Mouse (Mus musculus) stomach, embryonic 15.5 days (tissue): ENCODE measurements around the gene Shmt2. TPM values are rescaled to one million over a fixed set of nuclear protein-coding genes. Genes with fewer than 3 reads are reported as not detected.

Experiments used
- ATAC-seq: fragments of 200-750 bp; cut with Nextera tagmentation; 2 replicates; pipeline ENCODE4 v1.8.0; 2017; ENCODE audit warnings: low read depth, moderate number of reproducible peaks, moderate TSS enrichment; ENCODE audit not compliant: insufficient read depth, low FRiP score
- H3K27ac ChIP-seq: fragments of 300-500 bp; sonication (generic); 2 replicates; pipeline ENCODE4 v1.5.1; 2015; ENCODE audit warnings: mild to moderate bottlenecking, inconsistent platforms
- H3K27me3 ChIP-seq: fragments of 300-500 bp; sonication (generic); replicated peaks from 2 replicates; pipeline ENCODE4 v1.6.1; 2015; ENCODE audit warnings: inconsistent platforms
- H3K36me3 ChIP-seq: fragments of 300-500 bp; sonication (generic); 2 replicates; pipeline ENCODE4 v1.6.1; 2015; ENCODE audit warnings: inconsistent platforms
- H3K4me1 ChIP-seq: fragments of 300-500 bp; sonication (generic); 2 replicates; pipeline ENCODE4 v1.6.1; 2015; ENCODE audit warnings: inconsistent platforms
- H3K4me2 ChIP-seq: fragments of 300-500 bp; sonication (generic); 2 replicates; pipeline ENCODE4 v1.6.1; 2015; ENCODE audit warnings: mild to moderate bottlenecking, inconsistent platforms
- H3K4me3 ChIP-seq: fragments of 300-500 bp; sonication (generic); replicated peaks from 2 replicates; pipeline ENCODE4 v1.5.1; 2015; ENCODE audit warnings: inconsistent platforms
- H3K9ac ChIP-seq: fragments of 300-500 bp; sonication (generic); 2 replicates; pipeline ENCODE4 v1.6.1; 2015; ENCODE audit warnings: inconsistent platforms
- H3K9me3 ChIP-seq: fragments of 300-500 bp; sonication (generic); 2 replicates; pipeline ENCODE4 v1.6.1; 2016; ENCODE audit warnings: inconsistent platforms
- WGBS: fragments of 180-500 bp; shearing (Covaris S2); methylation state at CpG from one replicate; pipeline ENCODE4 v1.1.7; 2015; 5-methylcytosine and 5-hydroxymethylcytosine counted together
- polyA plus RNA-seq: library from polyadenylated mRNA; unstranded; fragments of >200 nt; fragmentation: Nextera tagmentation; extraction: Ambion mirVana; gene quantifications from 2 replicates; pipeline ENCODE4 v1.2.1, GENCODE M21; 2015

Shmt2 gene
- polyA plus RNA-seq = 142 and 144 TPM in 2 replicates

DNA sequence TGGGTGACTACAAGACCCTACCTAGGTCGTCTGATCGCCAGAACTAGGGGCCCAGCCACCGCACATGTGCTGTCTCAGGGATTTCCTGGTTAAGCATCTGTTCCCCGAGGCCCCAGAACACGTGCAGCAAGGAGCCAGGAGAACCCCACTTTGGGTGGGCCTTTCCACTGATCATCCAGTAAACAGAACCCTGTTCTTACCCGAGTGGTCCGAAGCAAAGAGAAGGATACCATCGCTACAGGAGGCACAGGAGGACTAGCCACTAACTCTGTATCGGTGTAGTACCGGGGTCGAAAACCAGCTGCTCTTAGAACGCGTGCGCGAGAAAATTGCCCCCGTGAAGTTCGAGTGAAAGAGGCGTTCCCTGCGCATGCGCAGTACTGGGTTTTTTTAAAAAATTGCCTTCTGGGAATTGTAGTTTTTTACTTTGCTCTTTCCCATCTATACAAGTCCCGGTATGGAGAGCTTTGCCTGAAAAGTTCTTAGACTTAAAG, at the start of gene Shmt2:
Gene Shmt2, minus strand, starts transcription at position 357 of the 494 bp plus-strand sequence.
- ATAC-seq = peak; percentile 54; the same call in 1 of the 2 replicates
- peaks cover 33% of the 10 kb centered on the region for H3K27me3 ChIP-seq
- H3K27ac ChIP-seq = 0 out of 2 replicates have a peak within 1 kb of the TSS, but pooled peaks have one; percentile 9
- WGBS = under 1% methylated on average over 21 of the region's 21 CpGs
- H3K9ac ChIP-seq = peak within 1 kb of the TSS; percentile 49; the same call in 1 of the 2 replicates
- peak within 1 kb of the TSS; percentile 64 for H3K4me3 ChIP-seq
- peaks cover 51% of the 10 kb centered on the region for H3K4me1 ChIP-seq
- H3K9me3 ChIP-seq = no peaks in the 10 kb centered on the region
- H3K4me2 ChIP-seq = peak within 1 kb of the TSS; percentile 88
- peaks cover 26% of the 10 kb centered on the region for H3K36me3 ChIP-seq

DNA sequence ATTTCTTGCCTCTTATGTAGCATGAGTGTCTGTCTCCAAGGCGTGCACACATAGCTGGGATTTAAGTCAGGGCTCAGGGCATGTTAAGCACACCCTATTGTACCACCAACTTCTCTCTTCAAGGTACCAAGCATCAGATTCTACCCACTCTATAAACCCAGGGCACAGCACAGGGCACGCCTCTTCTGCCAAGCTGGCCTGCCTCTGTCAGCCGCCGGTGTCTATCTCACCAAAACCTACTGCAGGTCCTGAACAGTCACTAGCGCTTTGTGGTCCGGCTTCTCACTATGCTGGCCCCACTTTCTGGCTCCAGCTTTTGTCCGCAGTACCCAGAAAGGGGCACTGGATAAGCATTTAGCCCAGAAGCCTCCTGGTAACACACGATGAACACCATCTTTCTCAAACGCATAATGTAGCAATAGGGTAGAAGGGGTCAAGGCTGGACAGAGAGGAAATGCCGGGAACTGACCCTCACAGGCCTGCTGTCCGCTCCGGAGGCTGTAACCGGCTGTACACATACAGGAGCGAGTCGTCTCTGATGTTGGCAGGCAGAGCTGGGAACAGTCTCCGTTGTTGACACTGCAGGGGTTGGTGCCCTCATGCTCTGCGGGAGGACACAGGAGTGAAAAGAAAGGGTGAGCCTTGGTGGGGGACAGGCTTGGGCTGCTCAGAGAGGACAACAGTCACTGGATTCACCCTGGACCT, 48.8 kb upstream of the Shmt2 start:
- H3K4me2 ChIP-seq = no peak overlapping the region
- no peaks in the 10 kb centered on the region for H3K9me3 ChIP-seq
- ATAC-seq = no peak
- H3K27me3 ChIP-seq = no peaks in the 10 kb centered on the region
- no peak overlapping the region for H3K4me3 ChIP-seq
- H3K27ac ChIP-seq = peak overlapping the region; percentile 16
- peaks cover 4% of the 10 kb centered on the region; the same call in 1 of the 2 replicates for H3K4me1 ChIP-seq
- peaks cover 56% of the 10 kb centered on the region for H3K36me3 ChIP-seq
- WGBS = 85% methylated on average over 17 of the region's 17 CpGs
- H3K9ac ChIP-seq = no peak overlapping the region

DNA sequence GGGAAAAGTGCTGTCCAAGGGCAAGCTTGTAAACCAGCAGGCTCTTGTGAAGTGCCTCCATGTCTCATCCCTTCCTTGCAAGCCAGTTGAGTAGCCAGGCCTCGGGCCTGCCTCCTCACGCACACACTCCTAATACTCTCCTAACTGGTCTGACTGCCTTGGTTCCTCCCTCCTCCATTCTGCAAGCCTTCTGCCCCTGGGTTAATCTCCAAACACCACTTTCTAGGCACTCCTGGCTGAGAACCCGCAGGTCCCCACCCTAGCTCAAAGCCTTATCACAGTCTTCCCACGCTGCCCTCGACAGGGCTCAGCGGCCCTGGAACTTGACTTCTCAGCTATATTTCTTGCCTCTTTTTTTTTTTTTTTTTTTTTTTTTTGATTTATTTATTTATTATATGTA, 48.1 kb upstream of the Shmt2 start:
- Histone ChIP-seq H3K27ac (peak overlapping the region; percentile 68), H3K9ac (no peak overlapping the region), H3K4me1 (peaks cover 4% of the 10 kb centered on the region; the same call in 1 of the 2 replicates), H3K4me2 (no peak overlapping the region), H3K4me3 (no peak overlapping the region), H3K9me3 (no peaks in the 10 kb centered on the region), H3K27me3 (no peaks in the 10 kb centered on the region), H3K36me3 (peaks cover 59% of the 10 kb centered on the region)
- peak; percentile 74 for ATAC-seq
- WGBS = 54% methylated on average over 6 of the region's 6 CpGs

DNA sequence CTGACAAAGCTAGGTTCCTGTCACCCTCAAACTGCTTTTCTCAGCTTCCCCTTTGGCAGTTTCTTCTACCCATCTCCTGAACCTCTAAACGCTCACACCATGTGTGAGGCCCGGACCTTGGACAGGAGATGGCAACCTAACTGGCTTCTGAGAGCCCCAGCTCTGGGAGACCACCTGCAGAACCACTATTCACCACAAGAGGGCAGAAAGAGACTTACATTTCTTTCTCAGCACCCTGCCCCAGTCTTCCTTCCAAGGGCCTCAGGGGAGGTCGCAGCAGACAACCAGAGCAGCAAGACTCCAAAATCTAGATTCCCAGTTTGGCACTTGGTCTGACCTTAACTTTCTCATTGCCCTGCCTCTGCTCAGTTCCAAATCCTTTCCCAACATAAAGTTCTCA, 47.2 kb upstream of the Shmt2 start:
- H3K36me3 ChIP-seq = peaks cover 55% of the 10 kb centered on the region
- no peak overlapping the region for H3K9ac ChIP-seq
- H3K9me3 ChIP-seq = no peaks in the 10 kb centered on the region
- H3K27me3 ChIP-seq = no peaks in the 10 kb centered on the region
- no peak overlapping the region for H3K4me2 ChIP-seq
- 20% methylated on average over 3 of the region's 3 CpGs for WGBS
- ATAC-seq = no peak
- no peak overlapping the region for H3K4me3 ChIP-seq
- H3K27ac ChIP-seq = peak overlapping the region; percentile 28; the same call in 1 of the 2 replicates
- H3K4me1 ChIP-seq = peaks cover 4% of the 10 kb centered on the region; the same call in 1 of the 2 replicates

DNA sequence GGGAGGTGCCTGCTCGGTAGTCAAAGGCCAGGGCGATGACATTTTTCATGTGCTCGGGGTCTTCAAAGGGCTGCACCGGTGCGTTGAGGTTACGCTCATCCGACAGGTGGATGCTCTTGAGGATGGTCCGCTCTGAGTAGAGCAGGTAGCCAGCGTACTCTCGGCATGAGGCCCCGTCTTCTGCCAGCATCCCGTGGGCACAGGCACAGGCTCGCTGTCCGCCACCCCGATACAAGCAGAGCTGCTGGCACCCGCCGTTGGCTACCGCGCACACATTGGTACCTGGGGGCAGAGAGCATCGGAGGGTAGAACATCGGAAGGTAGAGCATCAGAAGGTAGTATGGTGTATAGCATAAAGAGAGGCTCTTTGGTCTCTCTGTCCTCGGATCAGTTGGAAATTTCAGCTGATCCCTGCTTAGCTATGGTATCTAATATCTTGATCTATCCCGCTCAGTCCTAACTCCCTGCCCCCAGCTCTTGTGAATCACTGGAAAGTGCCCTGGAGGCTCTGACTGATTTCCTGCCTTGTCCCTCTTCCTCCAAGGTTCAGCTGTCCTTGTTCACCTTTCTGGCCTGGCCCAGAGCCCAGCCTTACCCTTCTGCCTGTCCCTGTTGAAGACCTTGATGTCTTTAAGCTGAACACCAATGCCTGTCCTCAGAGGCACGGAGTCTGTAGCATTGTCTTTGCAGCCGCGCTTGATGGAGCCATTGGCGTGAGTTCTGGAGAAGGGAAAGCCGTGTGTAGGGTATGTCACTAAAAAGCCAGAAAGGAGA, 44.5 kb upstream of the Shmt2 start:
- no peak overlapping the region for H3K4me2 ChIP-seq
- H3K9me3 ChIP-seq = no peaks in the 10 kb centered on the region
- peaks cover 41% of the 10 kb centered on the region for H3K36me3 ChIP-seq
- H3K4me3 ChIP-seq = no peak overlapping the region
- H3K9ac ChIP-seq = no peak overlapping the region
- no peaks in the 10 kb centered on the region for H3K27me3 ChIP-seq
- WGBS = 92% methylated on average over 28 of the region's 28 CpGs
- no peak for ATAC-seq
- no peak overlapping the region for H3K27ac ChIP-seq
- peaks cover 4% of the 10 kb centered on the region; the same call in 1 of the 2 replicates for H3K4me1 ChIP-seq

DNA sequence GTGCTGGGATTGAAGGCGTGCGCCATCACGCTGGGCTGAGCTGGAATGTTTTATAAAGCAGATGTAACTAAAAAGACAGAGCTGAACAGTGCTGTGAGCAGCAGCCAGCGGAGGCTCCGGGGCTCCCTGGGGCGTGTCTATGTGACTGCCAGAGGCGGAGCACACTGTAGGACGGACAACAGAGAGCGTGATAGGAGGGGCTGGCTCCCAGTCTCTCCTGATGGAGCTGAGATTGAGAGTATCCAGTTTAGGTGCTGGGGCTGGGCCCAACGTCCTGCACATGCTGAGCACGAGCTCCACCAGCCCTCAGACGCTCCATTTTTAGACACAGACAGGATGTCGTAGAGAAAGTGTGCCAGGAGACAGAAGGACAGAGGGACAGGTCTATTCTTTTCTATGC, 42.1 kb upstream of the Shmt2 start:
- Histone ChIP-seq H3K9ac (no peak overlapping the region), H3K27me3 (no peaks in the 10 kb centered on the region), H3K4me1 (no peaks in the 10 kb centered on the region), H3K27ac (peak overlapping the region; percentile 61; the same call in 1 of the 2 replicates), H3K9me3 (no peaks in the 10 kb centered on the region), H3K4me3 (no peak overlapping the region), H3K36me3 (peaks cover 42% of the 10 kb centered on the region), H3K4me2 (no peak overlapping the region)
- 39% methylated on average over 13 of the region's 13 CpGs for WGBS
- ATAC-seq = peak; percentile 74

DNA sequence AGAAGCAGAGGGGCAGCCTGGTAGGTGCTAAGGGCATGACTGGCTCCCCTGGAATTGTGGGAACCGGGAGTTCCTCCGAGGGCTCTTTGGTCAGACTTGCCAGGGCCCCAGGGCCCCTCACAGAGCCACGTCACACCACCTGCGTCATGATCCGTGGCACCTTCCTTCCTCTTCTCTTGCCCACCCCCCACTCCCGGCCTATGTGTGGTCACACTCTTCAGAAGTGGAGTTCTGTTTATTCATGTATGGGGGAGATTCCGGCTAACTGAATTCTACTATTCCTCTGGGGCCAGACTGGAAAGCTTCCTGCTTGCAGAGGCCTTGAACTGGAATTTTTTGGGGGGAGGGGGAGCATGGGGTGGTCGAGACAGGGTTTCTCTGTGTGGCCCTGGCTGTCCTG, 41.6 kb upstream of the Shmt2 start:
- peak overlapping the region; percentile 61; the same call in 1 of the 2 replicates for H3K27ac ChIP-seq
- 64% methylated on average over 8 of the region's 8 CpGs for WGBS
- no peak overlapping the region for H3K4me2 ChIP-seq
- peak; percentile 1; the same call in 1 of the 2 replicates for ATAC-seq
- H3K4me1 ChIP-seq = no peaks in the 10 kb centered on the region
- H3K36me3 ChIP-seq = peaks cover 44% of the 10 kb centered on the region
- H3K27me3 ChIP-seq = no peaks in the 10 kb centered on the region
- no peaks in the 10 kb centered on the region for H3K9me3 ChIP-seq
- no peak overlapping the region for H3K9ac ChIP-seq
- no peak overlapping the region for H3K4me3 ChIP-seq

DNA sequence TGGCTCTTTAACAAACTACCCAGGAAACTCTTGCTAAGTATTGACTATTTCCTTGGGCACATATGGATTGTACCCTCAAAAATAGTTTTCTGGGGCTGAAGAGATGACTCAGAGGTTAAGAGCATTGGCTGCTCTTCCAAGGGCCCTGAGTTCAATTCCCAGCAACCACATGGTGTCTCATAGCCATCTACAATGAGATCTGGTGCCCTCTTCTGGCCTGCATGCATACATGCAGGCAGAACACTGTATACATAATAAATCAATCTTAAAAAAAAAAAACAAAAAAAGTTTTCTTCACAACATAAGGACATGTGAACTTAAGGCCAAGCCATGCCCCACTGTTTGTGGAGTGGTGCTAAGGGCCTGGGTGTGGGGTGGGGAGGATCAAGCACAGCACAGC, 38.9 kb upstream of the Shmt2 start:
- Histone ChIP-seq H3K4me2 (no peak overlapping the region), H3K4me1 (no peaks in the 10 kb centered on the region), H3K9me3 (no peaks in the 10 kb centered on the region), H3K27me3 (no peaks in the 10 kb centered on the region), H3K27ac (no peak overlapping the region), H3K9ac (no peak overlapping the region), H3K36me3 (peaks cover 53% of the 10 kb centered on the region), H3K4me3 (no peak overlapping the region)
- no peak for ATAC-seq

DNA sequence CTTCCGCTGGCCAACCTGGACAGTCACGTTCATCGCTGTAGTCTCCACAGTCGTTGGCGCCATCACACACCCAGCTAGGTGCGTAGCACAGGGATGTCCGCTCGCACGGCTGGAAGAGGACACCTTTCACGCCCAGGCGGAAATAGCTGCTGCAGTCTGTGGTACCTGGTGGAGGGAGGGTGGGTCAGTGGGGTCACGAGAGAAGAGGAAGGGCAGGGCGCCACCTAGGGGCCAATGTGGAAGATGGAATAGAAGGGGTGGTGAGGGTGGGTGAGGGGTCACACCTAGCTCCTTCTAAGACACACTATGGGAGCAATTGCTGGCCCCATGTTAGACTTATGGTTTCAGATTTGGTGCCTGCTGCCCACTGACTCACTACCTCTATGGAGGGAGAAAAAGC, 35.2 kb upstream of the Shmt2 start:
- no peak overlapping the region for H3K9ac ChIP-seq
- H3K9me3 ChIP-seq = no peaks in the 10 kb centered on the region
- ATAC-seq = no peak
- WGBS = 86% methylated on average over 13 of the region's 13 CpGs
- H3K36me3 ChIP-seq = peaks cover 72% of the 10 kb centered on the region
- no peak overlapping the region for H3K4me3 ChIP-seq
- H3K4me2 ChIP-seq = no peak overlapping the region
- H3K27me3 ChIP-seq = no peaks in the 10 kb centered on the region
- no peaks in the 10 kb centered on the region for H3K4me1 ChIP-seq
- no peak overlapping the region for H3K27ac ChIP-seq

DNA sequence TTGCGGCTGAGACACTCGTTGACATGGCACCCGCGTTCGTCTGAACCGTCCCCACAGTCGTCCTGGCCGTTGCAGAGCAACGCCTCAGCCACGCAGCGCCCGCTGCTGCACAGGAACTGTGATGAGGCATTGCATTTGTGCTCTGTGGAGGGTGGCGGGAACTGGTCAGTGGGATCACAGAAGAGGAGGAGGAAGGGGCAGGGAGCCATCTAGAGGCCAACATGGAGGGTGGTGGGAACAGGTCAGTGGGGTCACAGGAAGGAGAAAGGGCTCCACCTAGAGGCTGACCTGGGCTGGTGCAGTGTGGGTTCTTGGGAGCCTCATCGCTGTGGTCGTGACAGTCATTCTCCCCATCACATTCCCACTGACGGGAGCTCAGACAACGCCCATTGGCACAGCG, 33.5 kb upstream of the Shmt2 start:
- Histone ChIP-seq H3K4me2 (no peak overlapping the region), H3K4me3 (no peak overlapping the region), H3K27ac (no peak overlapping the region), H3K9me3 (no peaks in the 10 kb centered on the region), H3K36me3 (peaks cover 88% of the 10 kb centered on the region), H3K4me1 (no peaks in the 10 kb centered on the region), H3K9ac (no peak overlapping the region), H3K27me3 (no peaks in the 10 kb centered on the region)
- no peak for ATAC-seq
- WGBS = 75% methylated on average over 18 of the region's 18 CpGs

DNA sequence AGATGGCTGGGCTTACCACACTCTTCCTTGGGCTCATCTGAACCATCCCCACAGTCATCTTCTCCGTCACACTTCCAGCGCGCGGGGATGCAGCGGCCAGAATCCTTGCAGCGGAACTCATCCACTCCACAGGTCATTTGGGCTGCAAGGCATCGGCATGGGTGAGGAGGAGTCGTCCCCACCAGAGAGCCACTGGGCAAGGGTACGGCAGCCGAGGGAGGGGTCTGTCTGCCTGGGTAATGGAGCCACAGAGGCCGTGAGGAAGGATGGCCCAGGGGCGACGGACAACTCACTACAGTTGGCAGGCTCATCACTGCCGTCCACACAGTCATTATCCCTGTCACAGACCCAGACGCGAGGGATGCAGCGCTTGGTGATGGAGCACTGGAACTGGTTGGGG, 27.6 kb upstream of the Shmt2 start:
- 88% methylated on average over 17 of the region's 17 CpGs for WGBS
- peaks cover 85% of the 10 kb centered on the region for H3K36me3 ChIP-seq
- no peak overlapping the region for H3K27ac ChIP-seq
- H3K4me1 ChIP-seq = no peaks in the 10 kb centered on the region
- no peak overlapping the region for H3K9ac ChIP-seq
- no peaks in the 10 kb centered on the region for H3K27me3 ChIP-seq
- H3K9me3 ChIP-seq = no peaks in the 10 kb centered on the region
- no peak for ATAC-seq
- no peak overlapping the region for H3K4me2 ChIP-seq
- no peak overlapping the region for H3K4me3 ChIP-seq

DNA sequence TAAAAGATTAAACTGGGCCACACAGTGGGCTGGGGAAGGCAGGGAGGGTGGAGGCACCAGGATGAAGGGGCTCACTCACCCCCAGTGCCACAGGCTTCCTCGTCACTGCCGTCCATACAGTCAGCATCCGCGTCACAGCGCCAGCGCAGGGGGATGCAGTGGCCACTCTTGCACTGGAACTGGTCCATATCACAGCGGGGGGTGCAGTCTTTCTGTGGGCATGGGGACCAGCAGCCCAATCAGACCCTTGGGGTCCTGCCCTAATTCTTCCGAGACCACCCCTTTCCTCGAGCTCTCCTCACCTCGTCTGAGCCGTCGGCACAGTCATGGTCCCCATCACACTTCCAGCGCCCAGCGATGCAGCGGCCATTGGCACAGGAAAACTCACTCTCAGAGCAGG, 26.0 kb upstream of the Shmt2 start:
- Histone ChIP-seq H3K4me2 (no peak overlapping the region), H3K4me1 (no peaks in the 10 kb centered on the region), H3K36me3 (peaks cover 80% of the 10 kb centered on the region), H3K27me3 (no peaks in the 10 kb centered on the region), H3K9me3 (no peaks in the 10 kb centered on the region), H3K9ac (no peak overlapping the region), H3K4me3 (no peak overlapping the region), H3K27ac (no peak overlapping the region)
- no peak for ATAC-seq
- 95% methylated on average over 15 of the region's 15 CpGs for WGBS
